Mouse (Mus musculus) gastrocnemius, adult 8-10 months (tissue): ENCODE results near the gene Olfr304. TPM values are rescaled to one million over a fixed set of nuclear protein-coding genes. Genes with fewer than 3 reads are reported as not detected.
"Not testable (repeated sequence)": the region's sequence is repeated elsewhere in the genome, so short reads cannot be mapped to it uniquely, and the experiment has no call there.

Experiments used
- DNase-seq, 2 experiments: peaks; one replicate each; pipeline ENCODE4 v3.0.0; 2022; ENCODE audit warnings: low spot score in 2 of 2
- total RNA-seq, 4 experiments: library from RNA; stranded (reverse); gene quantifications; 2 replicates each; pipeline ENCODE4 v1.2.4; 2022

Gene Olfr304
- not detected for total RNA-seq

DNA sequence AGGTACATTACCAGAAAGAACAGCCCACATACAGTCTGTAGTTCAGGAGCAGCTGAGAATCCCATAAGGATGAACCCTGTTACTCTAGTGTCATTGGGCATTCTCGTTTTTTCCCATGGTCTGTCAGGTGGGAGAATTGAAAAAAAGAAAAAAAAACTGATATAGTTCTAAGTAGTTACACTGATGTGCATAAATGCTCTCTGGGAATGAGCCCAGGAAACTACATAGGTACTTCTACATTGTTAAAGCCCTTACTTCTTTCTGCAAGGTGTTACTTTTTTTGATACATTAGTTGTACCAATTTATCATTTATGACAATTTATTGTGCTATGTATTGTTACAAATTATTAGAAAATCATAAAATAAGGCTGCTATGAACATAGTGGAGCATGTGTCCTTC is at the start of gene Olfr304:
TSS of gene Olfr304 (minus strand) at position 101 of the 400 bp plus-strand sequence.
- DNase-seq: no peak

DNA sequence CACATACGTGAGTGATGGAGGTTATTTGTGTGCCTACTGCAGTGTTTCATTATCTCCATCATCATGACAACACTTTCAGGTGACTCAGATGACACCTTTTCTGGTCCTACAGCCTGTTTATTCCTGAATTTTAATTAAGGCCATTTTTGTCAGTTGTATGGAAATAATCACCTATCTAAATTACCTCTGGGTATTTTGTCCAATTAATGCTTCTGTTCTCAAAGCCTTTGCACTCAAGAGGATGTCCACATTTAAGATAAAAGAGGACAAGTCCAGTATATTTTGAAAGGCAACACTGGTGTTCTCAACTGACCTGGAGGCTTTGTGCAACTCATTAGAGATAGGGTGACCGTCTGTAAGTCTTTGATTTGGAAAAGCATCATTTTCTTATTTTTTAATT is 17.1 kb upstream of the Olfr304 start, which contains the start of gene Olfr301:
TSS of gene Olfr301 (plus strand) at position 301 of the 400 bp plus-strand sequence.
- DNase-seq: no peak

DNA sequence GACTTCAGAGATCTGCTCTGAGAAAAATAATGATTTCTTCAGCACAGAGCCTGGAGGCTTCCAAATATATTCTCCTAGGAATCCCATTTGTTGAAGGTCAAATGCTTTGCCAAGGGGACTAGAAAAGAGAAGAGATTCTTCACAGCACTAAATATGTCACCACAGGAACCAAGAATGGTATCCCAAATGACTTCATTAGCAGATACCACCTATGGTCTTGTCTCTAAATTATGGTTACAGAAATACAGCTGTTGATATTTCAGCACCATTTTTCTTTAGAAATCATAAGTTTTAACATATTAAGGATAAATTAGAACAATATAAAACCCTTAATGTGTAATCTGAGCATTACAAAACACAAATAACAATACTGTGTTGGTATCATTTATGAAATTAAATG is 11.2 kb upstream of the Olfr304 start, which contains the start of gene Olfr303:
TSS of gene Olfr303 (minus strand) at position 101 of the 400 bp plus-strand sequence.
- DNase-seq: no peak

DNA sequence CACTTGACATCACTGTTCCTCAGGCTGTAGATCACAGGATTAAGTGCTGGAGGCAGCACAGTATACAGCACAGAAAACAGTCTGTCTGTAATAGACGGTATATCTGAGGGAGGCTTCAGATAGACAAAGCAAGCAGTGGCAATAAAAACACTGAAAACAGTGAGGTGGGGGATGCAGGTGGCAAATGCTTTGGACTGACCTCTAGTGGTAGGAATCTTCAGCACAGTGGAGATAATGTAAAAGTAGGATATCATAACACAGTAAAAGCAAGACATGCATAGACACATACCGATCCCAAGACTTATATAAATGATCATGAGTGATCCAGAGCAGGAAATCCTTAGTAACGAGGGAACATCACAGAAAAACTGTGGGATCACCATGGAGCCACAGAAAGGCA is 689 bp downstream of the Olfr304 start:
- DNase-seq: no peak

DNA sequence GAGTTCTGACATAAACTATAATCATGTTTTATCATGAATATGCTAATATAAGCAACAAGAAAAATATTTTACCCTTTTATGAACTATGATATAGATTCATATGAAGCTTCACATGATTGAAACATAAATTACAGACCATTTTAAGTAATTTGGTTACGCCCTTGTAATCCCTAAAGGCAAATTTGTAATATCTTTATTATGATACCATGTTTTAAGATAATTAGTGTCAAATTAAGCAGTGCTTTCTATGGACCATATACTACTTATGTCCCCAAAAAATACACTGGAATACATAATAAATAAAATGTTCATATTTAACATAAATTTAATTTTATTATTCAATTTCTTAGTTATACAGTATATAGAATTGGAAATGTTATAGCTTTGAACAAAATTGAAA is 19.6 kb downstream of the Olfr304 start, which contains the start of gene Olfr305:
TSS of gene Olfr305 (minus strand) at position 101 of the 400 bp plus-strand sequence.
- DNase-seq: no peak

DNA sequence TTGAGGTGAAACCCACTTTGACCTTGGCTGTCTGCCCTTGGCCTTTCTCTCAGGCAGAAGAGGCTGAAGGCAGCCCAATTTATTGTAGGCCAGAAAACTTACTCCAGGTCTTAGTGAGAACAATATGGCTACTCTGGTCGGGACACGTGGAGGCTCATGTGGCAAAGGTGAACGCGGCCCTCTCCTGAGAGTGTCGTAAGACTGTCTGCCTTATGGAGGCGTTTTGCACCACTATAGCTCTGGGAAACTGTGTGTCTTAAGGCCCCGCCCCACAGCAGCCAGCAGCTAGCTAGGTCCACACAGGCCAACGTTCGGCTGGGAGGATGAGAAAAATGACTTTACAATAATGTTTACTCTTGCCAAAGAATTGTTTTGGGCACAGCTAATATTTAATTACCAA is 40.2 kb downstream of the Olfr304 start:
- not testable (repeated sequence) for DNase-seq

DNA sequence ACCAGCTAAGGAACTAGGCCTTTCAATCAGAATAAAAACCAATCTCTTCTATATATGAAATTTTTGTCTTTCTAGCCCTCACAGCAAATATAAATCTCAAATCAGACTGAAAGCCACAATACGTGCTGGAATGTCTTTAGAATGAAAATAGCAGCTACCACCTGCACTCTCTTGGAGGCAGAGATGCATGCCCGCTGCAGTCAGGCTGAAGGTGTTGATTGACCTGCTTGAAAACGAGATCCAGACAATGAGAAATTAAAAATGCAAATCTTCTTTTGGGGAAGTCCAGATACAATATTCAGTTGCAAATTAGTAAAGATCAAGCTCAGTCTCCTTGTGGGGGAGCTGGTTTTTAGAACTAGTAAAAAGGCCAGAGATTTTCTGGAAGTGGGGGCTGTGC is 42.2 kb downstream of the Olfr304 start:
- DNase-seq: no peak

DNA sequence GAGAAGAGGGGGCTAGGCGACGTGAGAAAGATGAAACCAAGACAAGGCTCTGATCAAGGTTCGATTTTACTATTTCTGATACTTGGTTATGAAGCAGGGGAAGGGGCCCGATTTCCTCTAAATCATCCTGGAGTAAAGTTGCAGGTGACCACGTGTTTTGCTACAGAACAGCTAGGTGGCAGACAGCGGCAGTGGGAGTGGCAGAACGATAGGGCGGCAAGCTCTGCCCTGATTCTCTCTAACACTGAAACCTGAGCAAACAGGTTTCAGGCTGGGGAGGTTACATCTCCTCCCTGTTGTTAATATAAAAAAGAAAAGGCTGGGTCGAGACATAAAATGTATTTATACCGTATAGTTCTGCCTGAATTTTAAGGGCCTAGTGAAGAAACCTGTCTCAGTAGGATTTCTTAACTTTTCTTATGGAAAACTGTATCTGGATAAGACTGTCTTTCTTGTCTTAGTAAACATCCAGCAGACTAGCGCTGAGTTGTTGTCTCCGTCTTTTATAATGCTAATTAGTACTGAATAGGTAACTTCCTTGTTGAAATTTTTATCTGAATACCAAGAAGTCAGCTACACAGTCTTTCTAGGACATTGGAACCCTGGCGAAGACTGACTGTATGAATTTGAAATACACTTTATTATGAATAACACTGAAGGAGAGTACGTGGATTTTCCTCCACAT is 43.4 kb downstream of the Olfr304 start:
- DNase-seq: no peak

DNA sequence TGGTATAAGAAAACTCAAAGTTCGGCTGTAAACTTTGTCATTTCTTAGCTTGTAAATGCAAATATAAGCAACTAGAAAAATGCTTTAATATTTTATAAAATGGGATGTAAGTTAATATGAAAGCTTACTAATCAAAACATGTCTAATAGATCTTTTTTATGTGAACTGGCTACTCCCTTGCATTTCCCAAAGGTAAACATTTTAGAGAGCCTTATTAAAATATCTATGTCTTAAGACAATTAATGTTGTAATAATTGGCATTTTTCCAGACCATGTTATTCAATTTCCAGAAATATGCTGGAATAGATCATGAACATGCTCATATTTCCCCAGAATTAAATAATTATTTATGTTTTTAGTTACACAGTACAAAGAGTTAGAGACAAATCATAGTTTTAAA is 49.0 kb downstream of the Olfr304 start, which contains the start of gene Olfr307:
TSS of gene Olfr307 (minus strand) at position 101 of the 400 bp plus-strand sequence.
- DNase-seq: no peak

Other genes with a start within 250 kb of the Olfr304 start
- not detected for gene Vmn2r75, start 214.9 kb downstream of the Olfr304 start, total RNA-seq
- gene Vmn2r76, start 140.3 kb downstream of the Olfr304 start, total RNA-seq: not detected
- not detected for gene Olfr310, start 109.5 kb downstream of the Olfr304 start, total RNA-seq
- gene Olfr309, start 73.0 kb downstream of the Olfr304 start, total RNA-seq: not detected
- gene Olfr308, start 61.0 kb downstream of the Olfr304 start, total RNA-seq: not detected
- not detected for gene Olfr307, start 49.1 kb downstream of the Olfr304 start, total RNA-seq
- not detected for gene Olfr305, start 19.7 kb downstream of the Olfr304 start, total RNA-seq
- not detected for gene Olfr303, start 11.1 kb upstream of the Olfr304 start, total RNA-seq
- gene Olfr301, start 17.2 kb upstream of the Olfr304 start, total RNA-seq: not detected
- gene Olfr299, start 73.3 kb upstream of the Olfr304 start, total RNA-seq: not detected
- not detected for gene Olfr298, start 105.8 kb upstream of the Olfr304 start, total RNA-seq
- not detected for gene Olfr297, start 133.3 kb upstream of the Olfr304 start, total RNA-seq
- gene Olfr295, start 197.2 kb upstream of the Olfr304 start, total RNA-seq: not detected
- not detected for gene Olfr294, start 230.0 kb upstream of the Olfr304 start, total RNA-seq